Mouse (Mus musculus): Measurements from ENCODE around the gene Gm42372. TPM values are rescaled to one million over a fixed set of nuclear protein-coding genes. Genes with fewer than 3 reads are reported as not detected.
A peak's percentile ranks its signal among the peaks of the same experiment; 100 is the strongest.
"Not testable (repeated sequence)": the region's sequence is repeated elsewhere in the genome, so short reads cannot be mapped to it uniquely, and the experiment has no call there.

Gm42372 gene
- polyA plus RNA-seq, 1 experiment from 2014 or later = 2.5 TPM

DNA sequence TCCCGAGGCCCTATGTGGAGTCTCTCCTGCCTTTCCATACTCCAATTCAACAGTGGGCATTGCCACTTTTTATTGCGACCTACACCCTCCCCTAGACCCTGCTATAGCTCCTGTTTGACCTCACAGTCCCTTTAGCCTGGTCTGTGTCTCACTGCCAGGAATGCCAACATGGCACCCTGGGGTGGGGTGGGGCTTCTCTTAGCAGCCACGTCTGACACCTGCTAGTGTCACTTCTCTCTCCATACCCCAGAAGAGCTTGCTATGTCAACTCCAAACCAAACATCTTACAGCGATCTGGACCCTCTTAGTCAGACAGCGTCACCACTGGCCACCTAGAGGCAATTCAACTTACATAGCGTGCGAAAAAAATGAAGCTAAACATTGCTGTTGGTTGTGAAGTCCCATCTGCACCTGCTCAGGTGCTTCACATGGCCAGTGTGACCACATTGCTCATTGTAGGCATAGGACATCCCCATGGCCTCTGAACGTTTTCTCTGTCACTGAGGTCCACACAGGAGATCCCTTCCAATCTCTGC is 33.9 kb upstream of the Gm42372 start:
- Histone ChIP-seq H3K4me2 (peak overlapping the region; percentile 86), H3K27ac (0 out of 2 replicates have a peak overlapping the region, but pooled peaks have one; percentile 66), H3K9ac (peak overlapping the region; percentile 84), H3K36me3 (ENCODE audit: poor library complexity, severe bottlenecking) (no peaks in the 10 kb centered on the region), H3K4me3 (peak overlapping the region; percentile 64), H3K9me3 (replicated peaks) (no peaks in the 10 kb centered on the region), H3K27me3 (peaks cover 44% of the 10 kb centered on the region), H3K4me1 (peaks cover 65% of the 10 kb centered on the region)
- ATAC-seq = no peak
- WGBS = 62% methylated on average over 8 of the region's 8 CpGs

DNA sequence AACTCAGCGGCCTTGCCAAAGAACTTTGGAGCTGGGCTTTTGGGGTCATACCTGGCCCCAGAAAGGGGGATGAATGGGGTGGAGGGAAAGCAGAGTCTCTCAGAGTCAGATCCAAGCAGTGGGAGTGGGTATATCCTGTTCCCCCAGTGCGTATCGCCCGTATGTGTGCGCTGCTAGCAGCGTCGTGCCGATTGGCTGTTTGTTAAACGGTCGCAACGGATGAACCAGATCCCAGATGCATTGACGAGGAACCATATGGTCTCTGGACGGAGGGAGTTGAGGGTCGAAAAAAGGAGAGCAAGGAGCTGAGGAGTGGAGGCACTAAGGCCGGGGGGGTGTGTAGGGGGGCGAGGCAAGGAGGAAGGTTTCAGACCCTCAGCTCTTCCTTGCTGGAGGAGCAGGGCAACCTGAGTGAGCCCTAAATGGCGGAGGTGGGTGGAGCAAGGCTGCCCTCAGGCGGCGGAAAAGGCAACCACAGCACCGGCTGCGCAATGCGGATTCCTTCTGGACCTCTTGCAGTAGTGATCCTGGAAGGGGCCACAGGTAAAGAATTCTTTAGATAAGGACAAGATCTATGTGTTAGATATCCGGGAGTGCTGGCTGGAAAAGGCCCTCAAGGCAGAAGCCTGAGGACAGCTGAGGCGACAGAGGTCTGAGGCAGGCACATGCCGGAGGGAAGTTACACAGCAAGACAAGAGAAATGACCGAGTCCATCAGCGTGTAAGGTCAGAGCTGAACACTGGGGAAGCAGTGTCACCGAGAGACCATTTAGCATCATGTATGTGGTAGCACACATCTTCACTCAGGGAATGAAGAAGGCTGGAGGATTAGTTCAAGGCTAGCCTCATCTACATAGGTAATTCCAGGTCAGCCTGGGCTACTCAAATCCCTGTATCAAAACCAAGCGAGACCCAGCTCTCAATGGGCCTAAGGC is 32.7 kb upstream of the Gm42372 start:
- Histone ChIP-seq H3K4me2 (peak overlapping the region; percentile 86), H3K4me1 (peaks cover 57% of the 10 kb centered on the region), H3K9me3 (replicated peaks) (no peaks in the 10 kb centered on the region; the same call in 1 of the 2 replicates), H3K27ac (peak overlapping the region; percentile 66), H3K36me3 (ENCODE audit: poor library complexity, severe bottlenecking) (no peaks in the 10 kb centered on the region), H3K9ac (peak overlapping the region; percentile 52), H3K27me3 (peaks cover 42% of the 10 kb centered on the region), H3K4me3 (peak overlapping the region; percentile 28)
- ATAC-seq = peak; percentile 68
- 12% methylated on average over 29 of the region's 29 CpGs for WGBS

DNA sequence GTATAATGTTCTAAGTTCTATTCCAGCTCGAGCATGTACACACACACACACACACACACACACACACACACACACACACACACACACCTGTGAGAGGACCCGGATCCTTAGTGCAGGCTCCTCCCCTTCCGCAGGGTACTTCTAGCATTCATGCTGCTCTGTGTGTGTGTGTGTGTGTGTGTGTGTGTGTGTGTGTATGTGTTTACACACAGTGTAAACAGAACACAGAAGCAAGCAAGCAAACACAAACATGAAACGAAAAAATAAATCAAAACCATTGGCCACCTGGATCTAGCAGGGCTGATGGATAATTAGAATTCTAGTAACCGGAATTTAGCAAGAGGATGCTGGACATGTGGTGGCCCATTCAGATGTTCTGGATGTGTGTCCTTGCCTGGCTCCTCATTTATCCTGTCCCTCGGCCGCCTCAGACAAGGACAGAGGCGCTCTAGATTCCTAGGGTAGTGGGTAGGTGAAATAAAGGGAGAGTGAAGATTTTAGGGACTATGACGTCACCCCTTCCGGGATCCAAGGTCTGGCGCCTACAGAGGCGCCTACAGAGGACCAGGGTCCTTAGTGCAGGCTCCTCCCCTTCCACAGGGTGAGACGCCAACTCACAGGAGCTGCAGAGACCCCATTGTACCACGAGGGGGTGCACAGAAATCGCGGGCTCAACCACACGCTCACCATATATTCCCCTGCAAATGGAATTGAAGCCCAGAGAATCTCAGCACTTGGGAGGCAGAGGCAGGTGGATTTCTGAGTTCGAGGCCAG is 31.8 kb upstream of the Gm42372 start:
- H3K4me2 ChIP-seq = peak overlapping the region; percentile 24; the same call in 1 of the 2 replicates
- H3K9ac ChIP-seq = no peak overlapping the region
- peak overlapping the region; percentile 66; the same call in 1 of the 2 replicates for H3K27ac ChIP-seq
- WGBS = 26% methylated on average over 18 of the region's 18 CpGs
- no peak overlapping the region for H3K4me3 ChIP-seq
- H3K36me3 ChIP-seq (ENCODE audit: poor library complexity, severe bottlenecking) = no peaks in the 10 kb centered on the region
- H3K27me3 ChIP-seq = peaks cover 34% of the 10 kb centered on the region
- H3K9me3 ChIP-seq (replicated peaks) = no peaks in the 10 kb centered on the region; the same call in 1 of the 2 replicates
- ATAC-seq = peak; percentile 61
- H3K4me1 ChIP-seq = peaks cover 50% of the 10 kb centered on the region

DNA sequence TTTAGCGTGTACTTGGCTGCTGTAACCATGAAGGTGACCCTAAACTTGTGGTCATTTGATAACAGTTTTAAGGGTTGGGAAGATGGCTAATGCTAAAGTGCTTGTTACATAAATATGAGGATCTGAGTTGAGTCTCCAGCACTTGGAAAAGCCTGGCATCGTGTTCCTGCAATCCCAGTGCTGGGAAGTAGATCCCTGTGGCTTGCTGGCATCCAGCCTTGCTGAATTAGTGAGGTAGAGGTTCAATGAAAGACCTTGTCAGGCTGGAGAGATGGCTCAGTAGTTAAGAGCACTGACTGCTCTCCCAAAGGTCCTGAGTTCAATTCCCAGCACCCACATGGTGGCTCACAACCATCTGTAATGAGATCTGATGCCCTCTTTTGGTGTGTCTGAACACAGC is 29.1 kb upstream of the Gm42372 start:
- not testable (repeated sequence) for H3K36me3 ChIP-seq (ENCODE audit: poor library complexity, severe bottlenecking); H3K9ac ChIP-seq; ATAC-seq; H3K9me3 ChIP-seq (replicated peaks); H3K27ac ChIP-seq; H3K4me2 ChIP-seq; H3K4me3 ChIP-seq
- 57% methylated on average over 2 of the region's 2 CpGs for WGBS
- H3K27me3 ChIP-seq = peaks cover 10% of the 10 kb centered on the region; the same call in 1 of the 2 replicates
- H3K4me1 ChIP-seq = peaks cover 45% of the 10 kb centered on the region

DNA sequence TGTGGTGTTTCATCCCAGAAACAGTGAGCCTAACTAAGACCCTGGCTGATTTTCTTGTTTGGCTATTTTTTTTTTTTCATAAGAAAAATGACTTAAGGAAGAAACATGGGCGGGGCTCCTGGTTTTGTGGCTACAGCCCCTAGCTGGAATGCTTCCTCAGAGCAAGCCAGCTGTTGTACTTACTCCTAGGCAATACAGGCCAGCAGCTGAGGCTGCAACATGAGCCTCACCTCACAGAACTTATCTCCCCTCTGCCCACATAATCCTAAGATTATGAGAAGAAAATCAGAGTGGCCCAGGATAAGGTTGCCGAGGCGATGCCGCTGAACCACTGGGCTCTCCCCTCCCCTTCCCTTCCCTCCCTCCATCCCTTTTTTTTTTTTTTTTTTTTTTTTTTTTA is 27.2 kb upstream of the Gm42372 start:
- Histone ChIP-seq H3K4me3 (no peak overlapping the region), H3K9ac (no peak overlapping the region), H3K4me1 (peaks cover 45% of the 10 kb centered on the region), H3K27ac (peak overlapping the region; percentile 16; the same call in 1 of the 2 replicates), H3K27me3 (no peaks in the 10 kb centered on the region), H3K9me3 (replicated peaks) (no peaks in the 10 kb centered on the region; the same call in 1 of the 2 replicates), H3K36me3 (ENCODE audit: poor library complexity, severe bottlenecking) (no peaks in the 10 kb centered on the region), H3K4me2 (no peak overlapping the region)
- WGBS = 86% methylated on average over 4 of the region's 4 CpGs
- ATAC-seq = no peak

DNA sequence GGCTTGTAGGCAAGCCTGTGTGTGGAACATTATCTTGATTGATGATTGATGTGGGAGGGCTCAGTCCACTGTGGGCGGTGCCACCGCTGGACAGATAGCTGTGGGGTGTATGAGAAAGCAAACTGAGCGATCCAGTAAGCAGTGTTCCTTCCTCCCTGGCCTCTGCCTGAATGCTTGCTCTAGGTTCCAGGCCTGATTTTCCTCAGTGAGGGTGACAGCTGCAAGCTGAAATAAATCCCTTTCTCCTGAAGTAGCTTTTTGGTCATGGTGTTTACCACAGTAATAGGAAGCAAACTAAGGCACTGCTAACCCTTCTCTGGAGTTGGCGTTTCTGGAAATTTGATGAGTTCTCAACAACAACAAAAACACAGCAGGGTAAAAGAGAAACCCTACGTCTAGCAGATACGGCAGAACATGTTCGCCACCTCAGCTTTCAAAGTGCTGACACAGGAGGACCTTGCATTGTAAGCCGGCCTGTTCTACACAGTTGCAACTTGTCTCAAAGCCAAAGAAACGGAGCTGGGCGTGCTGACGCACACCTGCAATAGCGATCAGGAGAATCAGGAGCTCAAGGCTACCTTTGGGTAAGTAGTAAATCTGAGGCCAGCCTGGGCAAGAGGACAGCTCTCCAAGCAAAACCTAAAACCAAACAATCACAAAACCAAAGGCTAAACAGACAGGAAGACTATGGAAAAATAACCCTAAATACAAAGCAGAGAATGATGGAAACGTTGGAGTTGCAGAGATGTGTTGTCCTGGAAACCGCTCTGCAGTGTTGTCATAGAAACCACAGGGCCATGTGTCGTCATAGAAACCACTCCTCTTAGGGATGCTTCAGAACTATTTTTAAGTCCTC is 26.2 kb upstream of the Gm42372 start:
- Histone ChIP-seq H3K36me3 (ENCODE audit: poor library complexity, severe bottlenecking) (peaks cover 6% of the 10 kb centered on the region; the same call in 1 of the 2 replicates), H3K4me1 (peaks cover 50% of the 10 kb centered on the region), H3K4me2 (peak overlapping the region; percentile 31), H3K9me3 (replicated peaks) (no peaks in the 10 kb centered on the region; the same call in 1 of the 2 replicates), H3K9ac (no peak overlapping the region), H3K27ac (peak overlapping the region; percentile 87), H3K27me3 (no peaks in the 10 kb centered on the region), H3K4me3 (no peak overlapping the region)
- peak; percentile 68 for ATAC-seq
- 45% methylated on average over 15 of the region's 15 CpGs for WGBS

DNA sequence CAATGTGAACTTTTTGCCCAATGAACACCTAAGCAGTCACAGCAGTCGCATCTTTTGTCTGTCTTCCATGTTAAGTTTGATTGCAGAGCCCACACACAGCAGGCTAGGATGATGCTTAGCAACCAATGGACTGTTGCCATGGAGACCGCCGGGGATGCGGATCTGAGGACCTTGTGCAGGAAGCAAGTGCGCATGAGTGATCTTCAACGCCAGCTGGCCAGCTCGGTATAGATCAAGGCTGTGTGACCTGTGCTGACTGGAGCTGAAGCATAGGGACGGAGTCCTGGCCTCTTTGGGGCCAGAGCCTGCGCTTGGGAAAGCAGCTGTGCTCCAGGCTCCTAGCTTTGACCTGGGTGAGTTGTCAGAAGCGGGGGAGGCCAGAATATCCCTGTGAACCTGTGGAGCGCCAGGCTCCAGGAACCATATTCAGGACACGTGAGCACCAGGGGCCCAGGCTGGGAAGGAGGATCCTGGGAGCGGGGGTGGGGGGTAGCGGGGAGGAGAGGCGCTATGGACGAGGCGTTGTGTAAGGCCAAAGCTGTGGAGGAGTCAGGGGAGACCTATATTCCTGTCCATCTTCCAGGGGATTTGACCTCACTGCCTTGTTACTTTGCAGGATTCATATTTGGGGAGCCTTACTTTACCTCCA is 23.2 kb upstream of the Gm42372 start, which contains the start of gene Pnmal1:
TSS of gene Pnmal1 (plus strand) at position 141 of the 649 bp plus-strand sequence.
- peak; percentile 95 for ATAC-seq
- Histone ChIP-seq H3K9me3 (replicated peaks) (no peaks in the 10 kb centered on the region; the same call in 1 of the 2 replicates), H3K4me1 (peaks cover 57% of the 10 kb centered on the region), H3K27ac (peak within 1 kb of the TSS; percentile 94), H3K36me3 (ENCODE audit: poor library complexity, severe bottlenecking) (peaks cover 15% of the 10 kb centered on the region), H3K27me3 (no peaks in the 10 kb centered on the region), H3K4me3 (peak within 1 kb of the TSS; percentile 44), H3K9ac (peak within 1 kb of the TSS; percentile 65), H3K4me2 (peak within 1 kb of the TSS; percentile 72)
- 5% methylated on average over 17 of the region's 17 CpGs for WGBS

DNA sequence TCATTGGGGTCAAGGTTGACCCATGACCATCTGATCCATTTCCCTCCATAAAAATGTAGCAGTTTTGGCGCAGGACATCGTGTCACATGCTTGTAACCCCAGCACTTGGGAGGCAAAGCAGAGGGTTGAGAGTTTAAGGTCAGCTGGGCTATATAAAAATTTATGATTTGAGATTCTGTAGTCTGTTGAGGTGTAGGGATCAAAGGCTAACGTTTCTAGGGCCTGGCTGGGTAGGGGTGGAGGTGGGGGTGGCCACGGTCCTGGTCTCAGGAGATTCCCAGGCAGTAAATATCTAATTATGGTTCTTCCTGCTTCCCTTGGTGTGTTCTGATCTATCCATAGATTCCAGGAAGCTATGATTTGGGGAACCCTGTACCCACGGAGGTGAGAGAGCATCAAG is 21.2 kb upstream of the Gm42372 start:
- no peak overlapping the region for H3K4me3 ChIP-seq
- no peak for ATAC-seq

DNA sequence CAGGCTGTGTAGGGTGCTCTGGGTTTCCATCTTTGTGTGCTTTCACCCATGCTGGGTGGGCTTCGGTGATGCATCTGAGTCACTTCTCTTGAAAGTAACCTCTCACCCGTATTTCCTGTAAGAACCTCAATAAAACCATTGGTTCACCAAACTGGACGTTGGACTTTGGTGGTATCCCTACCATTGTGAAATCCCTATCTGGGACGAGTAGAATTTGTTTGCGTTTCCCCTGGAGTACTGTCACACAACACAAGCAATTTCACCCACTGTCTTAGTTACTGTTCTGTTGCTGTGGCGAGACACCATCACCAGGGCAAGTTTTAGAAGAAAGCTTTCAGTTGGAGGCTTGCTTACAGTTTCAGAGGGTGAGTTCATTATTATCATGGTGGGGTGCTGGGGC is 14.5 kb upstream of the Gm42372 start:
- Histone ChIP-seq H3K27ac (no peak overlapping the region), H3K9me3 (replicated peaks) (0 out of 2 replicates have a peak, but pooled peaks cover 4% of the 10 kb centered on the region), H3K4me2 (no peak overlapping the region), H3K27me3 (no peaks in the 10 kb centered on the region), H3K4me1 (no peaks in the 10 kb centered on the region), H3K36me3 (ENCODE audit: poor library complexity, severe bottlenecking) (no peaks in the 10 kb centered on the region), H3K4me3 (no peak overlapping the region), H3K9ac (no peak overlapping the region)
- ATAC-seq = no peak
- 86% methylated on average over 6 of the region's 6 CpGs for WGBS

More for the DNA sequence above, 21.2 kb upstream of the Gm42372 start:
- Histone ChIP-seq H3K27ac (no peak overlapping the region), H3K27me3 (no peaks in the 10 kb centered on the region), H3K9me3 (replicated peaks) (no peaks in the 10 kb centered on the region), H3K4me1 (peaks cover 52% of the 10 kb centered on the region), H3K4me2 (peak overlapping the region; percentile 72), H3K36me3 (ENCODE audit: poor library complexity, severe bottlenecking) (peaks cover 15% of the 10 kb centered on the region), H3K9ac (no peak overlapping the region)
- 90% methylated on average over 5 of the region's 5 CpGs for WGBS

DNA sequence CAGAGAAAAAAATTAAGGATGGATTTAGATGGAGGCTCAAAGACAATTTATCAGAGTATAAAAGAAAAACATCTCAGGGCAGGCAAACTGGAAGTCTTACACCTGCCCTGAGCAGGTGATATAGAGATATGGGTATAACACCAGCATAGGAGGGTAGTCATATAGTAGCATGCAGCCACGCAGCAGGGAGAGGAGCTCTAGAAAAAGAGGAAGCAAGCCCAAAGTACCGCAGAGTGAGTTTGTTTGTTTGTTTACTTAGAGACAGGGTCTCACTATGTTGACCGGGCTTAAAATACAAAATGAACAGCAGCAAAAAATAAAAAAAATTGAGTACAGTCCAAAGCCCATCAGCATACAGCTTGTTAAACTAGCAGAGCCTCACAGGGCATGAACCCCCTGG is 11.7 kb upstream of the Gm42372 start:
- Histone ChIP-seq H3K9ac (no peak overlapping the region), H3K4me2 (no peak overlapping the region), H3K27me3 (no peaks in the 10 kb centered on the region), H3K9me3 (replicated peaks) (0 out of 2 replicates have a peak, but pooled peaks cover 4% of the 10 kb centered on the region), H3K4me1 (no peaks in the 10 kb centered on the region), H3K36me3 (ENCODE audit: poor library complexity, severe bottlenecking) (no peaks in the 10 kb centered on the region), H3K27ac (no peak overlapping the region), H3K4me3 (no peak overlapping the region)
- no peak for ATAC-seq
- WGBS = 83% methylated on average over 3 of the region's 3 CpGs
